Mouse (Mus musculus) cerebellum, adult 8-10 months (tissue): ENCODE measurements around the gene Gm11639.

Experiments
- DNase-seq: peaks from one replicate; pipeline ENCODE4 v3.0.0; 2022

Gene Gm11639

DNA sequence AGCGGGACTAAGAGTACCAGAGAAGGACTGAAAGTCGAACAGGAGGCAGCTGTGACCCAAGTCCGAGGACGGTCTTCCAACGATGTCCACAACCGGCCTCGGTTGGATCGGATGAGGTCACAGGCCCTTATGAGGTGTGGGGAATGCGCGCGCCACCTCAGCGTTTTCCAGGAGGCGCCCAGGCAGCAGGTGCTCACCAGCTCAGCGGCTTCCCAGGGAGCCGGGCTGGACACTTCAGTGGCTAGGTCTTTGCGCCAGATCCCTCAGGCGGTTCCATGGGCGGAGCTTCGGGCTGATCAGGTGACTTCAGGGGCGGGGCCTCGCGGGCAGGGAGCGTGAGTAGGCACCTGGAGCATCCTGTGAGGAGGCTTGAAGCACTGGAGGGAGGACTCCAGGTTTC, at the start of gene Gm11639:
Gene Gm11639 (plus strand): TSS at position 160 of the 400 bp plus-strand sequence.
- DNase-seq: no peak

GRCm38 (mm10) chr11:104637010-104637409, 48.5 kb upstream of the Gm11639 start:
- DNase-seq: no peak

DNA sequence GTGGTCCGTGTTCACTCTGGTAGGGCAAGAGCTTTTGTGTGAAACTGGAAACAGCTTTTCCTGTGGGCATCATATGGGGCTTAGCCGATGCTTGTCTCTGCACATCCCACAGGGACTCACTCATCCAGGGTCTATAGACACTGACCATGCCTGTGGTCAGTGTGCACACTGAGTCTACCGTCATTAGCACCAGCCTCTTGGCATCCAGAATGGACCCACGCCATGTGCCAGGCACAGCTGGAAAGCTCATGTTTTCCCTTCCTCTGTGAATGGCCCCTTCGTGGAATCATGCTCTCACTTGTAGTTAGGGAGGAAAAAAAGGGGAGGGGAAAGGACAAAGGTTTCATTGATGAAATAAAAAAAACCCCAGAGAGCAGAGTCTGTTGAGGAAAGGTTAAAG, 47.5 kb upstream of the Gm11639 start:
- DNase-seq: no peak

DNA sequence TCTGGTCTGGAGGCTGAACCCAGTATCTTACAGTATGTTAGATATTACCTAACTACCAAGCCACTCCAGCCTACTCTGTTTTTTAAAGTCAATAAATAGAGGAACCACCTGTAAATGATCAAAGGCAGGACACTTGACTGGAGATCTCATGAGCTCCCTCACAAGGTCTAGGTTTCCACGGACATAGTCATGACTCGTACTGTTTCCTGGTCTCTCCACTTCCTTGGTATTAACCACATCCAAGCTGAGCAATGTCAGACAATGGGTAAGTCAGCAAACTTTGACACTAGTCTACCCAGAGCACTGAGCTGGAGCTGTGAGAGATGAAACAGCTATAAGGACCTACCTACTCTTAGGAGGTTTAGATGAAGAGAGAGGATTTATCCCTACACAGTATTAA, 46.6 kb upstream of the Gm11639 start:
- no peak for DNase-seq

- DNase-seq: no peak
These were observed 45.9 kb upstream of the Gm11639 start for GRCm38 (mm10) chr11:104639634-104640033.

DNA sequence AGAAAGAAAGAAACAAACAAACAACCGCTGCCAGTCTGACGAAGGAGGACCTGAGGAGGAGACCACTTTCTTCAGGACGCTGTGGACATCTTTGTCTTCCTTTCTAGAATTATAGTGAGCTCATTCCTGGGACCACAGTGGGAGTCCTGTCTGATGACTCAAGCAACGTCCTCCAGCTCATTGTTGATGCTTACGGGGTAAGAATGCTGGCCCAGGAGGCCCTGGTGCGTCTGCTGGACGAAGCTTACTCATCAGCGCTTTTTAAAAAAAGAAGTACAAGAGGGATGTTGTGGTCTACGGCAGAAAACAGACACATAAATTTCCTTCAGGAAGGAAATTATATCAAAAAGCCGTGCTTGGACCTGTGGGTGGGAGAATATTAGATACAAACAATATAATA, 44.6 kb upstream of the Gm11639 start:
- no peak for DNase-seq

- DNase-seq: no peak
These were observed 42.3 kb upstream of the Gm11639 start for GRCm38 (mm10) chr11:104643236-104643635.

DNA sequence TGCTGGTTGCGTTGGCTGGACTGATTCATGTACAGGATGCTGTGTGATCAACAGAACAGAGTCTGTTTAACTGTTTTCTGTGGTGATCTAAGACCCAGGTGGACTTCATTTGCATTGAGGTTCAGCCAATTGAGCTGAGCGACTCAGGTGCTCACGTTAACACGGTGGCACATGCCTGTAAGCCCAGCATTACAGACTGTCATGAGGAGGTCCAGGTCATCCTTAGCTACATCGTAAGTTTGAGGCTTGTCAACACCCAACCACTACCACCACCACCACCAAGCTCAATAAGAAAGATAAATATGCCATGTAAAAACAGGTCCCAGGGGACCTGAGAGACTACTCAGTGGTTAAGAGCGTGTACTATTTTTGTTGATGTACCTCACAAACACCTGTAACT, 40.1 kb upstream of the Gm11639 start:
- no peak for DNase-seq

- DNase-seq: no peak
These were observed 39.3 kb upstream of the Gm11639 start for GRCm38 (mm10) chr11:104646173-104646572.

DNA sequence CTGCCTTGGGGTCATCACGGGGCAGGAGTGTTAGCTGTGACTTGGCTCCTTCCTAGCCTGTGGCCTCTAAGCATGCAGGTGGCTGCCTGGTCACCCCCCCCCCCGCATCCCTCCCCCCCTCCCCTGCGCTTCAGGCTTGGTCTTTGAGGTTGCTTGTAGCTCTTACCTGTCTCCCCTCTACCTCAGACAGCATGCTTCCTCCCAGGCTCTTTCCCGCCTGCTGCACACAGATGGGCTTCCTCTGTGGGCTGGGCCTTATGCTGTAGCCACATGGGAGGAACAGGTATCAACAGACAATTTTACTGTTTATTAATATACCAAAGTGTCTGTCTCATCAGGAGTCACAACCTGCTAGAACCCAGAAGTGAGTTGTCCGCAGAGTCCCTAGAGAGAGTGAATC, 38.9 kb upstream of the Gm11639 start:
- no peak for DNase-seq

- no peak for DNase-seq
These were observed 38.2 kb upstream of the Gm11639 start for GRCm38 (mm10) chr11:104647188-104647867.

DNA sequence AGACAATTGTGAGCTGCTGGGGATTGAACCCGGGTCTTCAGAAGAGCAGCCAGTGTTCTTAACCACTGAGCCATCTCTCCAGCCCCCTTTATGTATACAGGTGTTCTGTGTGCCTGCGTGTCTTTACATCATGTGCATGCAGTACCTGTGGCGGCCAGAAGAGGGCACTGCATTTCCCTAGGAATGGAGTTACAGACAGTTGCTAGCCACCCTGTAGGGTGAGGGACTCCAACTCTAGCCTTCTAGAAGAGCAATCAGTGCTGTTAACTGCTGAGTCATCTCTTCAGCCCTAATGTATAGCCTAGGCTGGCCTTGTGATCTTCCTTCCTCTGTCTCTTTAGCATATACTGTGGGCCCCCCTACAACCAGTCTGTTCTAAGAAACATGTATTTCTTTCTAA, 36.9 kb upstream of the Gm11639 start:
- no peak for DNase-seq

DNA sequence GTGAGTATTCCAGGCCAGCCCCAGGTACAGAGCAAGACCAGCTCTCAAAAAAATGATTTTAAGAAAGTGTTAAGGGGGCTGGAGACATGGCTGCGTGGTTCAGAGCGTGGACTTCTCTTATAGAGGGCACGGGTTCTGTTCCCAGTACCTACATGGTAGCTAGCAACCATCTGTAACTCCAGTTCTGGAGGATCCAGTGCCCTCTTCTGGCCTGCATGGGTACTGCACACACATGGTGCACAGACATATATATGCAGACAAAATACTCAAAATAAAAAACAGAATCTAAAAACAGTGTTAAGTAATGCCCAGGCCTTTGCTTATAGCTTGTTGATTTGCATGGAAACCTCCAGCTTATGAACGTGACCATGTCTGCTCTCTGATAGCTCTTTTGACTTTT, 24.9 kb upstream of the Gm11639 start:
- DNase-seq: no peak

DNA sequence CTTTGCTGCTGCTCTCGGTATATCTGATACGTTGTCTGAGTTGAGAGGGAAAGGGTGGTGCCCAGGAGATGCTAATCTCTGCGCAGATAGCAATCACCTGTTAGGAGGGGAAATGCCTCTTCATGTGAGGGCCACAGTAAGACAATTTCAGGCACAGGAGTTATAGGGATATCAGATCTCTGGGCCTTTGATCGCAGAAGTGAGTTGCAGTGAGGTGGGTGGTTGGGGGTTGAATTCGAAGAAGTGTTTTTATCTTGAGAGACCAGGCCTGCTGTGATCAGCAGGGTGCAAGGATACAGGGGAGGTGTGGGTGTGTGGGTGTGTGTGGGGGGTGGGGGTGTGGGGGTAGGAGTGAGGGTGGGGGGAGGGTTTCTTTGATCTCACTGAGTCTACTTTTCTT, 24.4 kb upstream of the Gm11639 start:
- no peak for DNase-seq

- DNase-seq: no peak
These were observed 23.8 kb upstream of the Gm11639 start for GRCm38 (mm10) chr11:104661531-104662205.

DNA sequence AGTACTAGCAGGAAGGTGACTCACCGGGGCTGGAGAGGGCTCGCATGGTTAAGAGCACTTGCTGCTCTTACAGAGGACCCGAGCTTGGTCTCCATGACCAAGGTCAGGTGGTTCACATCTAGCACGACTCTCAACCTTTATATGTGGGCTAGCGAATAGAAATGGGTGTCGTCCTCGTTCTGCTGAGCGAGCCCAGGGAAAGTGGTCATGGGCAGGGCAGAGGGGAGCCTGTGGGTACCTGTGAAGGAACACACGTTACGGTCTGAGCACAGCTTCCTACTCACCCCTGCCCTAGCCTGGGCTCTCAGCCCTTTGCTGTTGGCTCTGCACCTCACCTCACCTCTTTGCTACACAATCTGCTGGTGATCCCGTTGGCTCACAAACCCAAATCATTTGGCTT, 22.9 kb upstream of the Gm11639 start:
- DNase-seq: no peak

DNA sequence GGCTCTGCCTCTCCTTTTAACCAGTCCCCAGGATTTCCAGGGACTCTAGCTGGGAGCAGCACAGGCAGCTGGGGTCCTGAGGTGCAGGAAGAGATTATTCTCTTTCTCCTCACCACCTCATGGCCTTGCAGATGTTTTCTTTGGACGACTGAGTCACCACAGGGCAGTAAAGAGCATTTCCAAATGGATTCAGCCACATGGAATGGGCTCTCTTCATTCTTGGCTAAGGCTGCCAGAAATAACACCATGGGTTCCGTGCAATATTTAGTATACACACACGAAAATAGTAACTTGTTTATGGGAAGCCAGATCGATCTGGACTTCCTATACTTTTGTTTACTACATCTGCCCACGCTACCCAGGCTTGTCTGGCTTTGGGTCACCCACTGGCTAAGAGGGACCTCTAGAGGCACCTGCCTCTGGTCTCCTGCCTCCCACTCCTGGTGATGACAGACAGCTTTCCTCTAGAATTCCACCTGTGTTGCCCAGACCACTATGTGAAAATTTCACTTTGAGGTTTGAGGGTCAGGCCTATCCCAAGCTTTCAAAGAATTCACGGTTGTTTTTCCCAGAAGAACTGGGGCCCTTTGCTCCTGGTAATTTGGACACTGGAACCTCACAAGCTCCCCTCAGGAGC, 22.1 kb upstream of the Gm11639 start:
- DNase-seq: no peak

DNA sequence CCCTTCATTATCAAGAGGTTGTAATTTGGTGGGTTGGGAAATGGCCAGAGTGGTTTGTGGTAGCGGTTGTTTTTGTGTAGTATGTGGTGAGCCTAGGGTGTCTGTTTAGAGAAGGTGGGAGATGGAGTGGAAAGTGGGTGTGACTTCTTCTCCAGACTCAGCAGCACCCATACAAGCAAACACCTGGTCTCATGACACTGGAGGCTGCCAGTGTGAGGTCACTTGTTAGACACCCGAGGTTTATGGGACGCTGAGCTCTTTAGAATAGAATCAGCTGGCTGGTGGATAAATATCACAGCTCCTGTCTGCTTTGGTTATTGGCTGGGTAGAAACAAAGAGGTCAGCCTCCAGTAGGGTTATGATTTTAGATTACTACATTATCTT, 21.6 kb upstream of the Gm11639 start:
- no peak for DNase-seq

GRCm38 (mm10) chr11:104664441-104664840, 21.1 kb upstream of the Gm11639 start:
- no peak for DNase-seq

DNA sequence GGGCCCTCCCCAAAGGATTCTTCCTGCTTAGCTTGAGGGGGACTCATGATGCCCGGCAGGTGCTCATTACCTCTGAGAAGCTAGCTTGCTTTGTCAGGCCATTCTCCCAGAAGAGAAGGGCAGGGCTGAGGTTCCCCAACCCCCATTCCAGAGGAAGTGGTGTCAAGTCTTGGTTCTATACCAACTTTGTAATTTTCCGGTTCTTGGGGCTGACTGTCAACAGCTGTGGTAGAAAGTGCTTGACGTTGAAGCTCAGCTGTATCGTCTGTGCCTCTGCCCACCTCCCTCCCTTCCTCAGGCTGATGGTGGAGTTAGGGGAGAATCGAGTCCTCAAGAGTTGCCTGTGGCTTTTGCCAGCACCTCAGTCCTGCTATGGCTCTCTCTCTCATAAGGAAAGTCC, 18.1 kb upstream of the Gm11639 start:
- no peak for DNase-seq

DNA sequence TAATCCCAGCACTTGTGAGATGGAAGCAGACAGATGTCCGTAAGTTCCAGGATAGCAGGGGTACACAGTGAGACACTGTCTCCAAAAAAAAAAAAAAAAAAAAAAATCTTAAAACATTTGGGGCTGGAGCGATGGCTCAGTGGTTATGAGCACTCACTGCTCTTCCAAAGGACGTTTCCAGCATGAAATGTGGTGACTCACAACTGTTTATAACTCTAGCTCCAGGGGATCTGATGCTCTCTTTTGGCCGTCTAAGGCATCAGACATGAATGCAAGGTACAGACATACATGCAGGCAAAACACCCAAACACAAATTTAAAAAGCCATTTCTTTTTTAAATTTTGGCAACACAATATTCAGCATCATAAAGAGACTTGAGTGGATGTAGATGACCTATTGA, 12.1 kb upstream of the Gm11639 start:
- no peak for DNase-seq

DNA sequence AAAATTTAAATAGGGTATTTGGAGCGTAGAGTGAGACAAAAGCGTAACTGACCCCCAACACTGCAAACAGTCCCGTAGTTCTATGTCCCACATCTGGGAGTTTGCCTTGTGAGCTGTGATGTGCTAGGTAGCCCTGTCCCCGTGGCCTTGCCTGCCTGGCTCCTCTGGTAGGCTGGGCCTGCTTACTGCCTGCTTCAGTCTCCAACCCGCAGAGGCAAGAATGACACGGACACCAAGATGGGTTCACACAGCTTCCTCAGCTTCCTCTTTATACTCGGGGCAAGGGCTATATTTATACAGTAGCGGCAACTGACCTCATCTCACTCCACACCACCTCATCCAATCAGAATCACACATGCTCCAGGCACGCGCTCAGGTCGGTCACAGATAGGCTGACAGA, 10.7 kb upstream of the Gm11639 start:
- DNase-seq: no peak

DNA sequence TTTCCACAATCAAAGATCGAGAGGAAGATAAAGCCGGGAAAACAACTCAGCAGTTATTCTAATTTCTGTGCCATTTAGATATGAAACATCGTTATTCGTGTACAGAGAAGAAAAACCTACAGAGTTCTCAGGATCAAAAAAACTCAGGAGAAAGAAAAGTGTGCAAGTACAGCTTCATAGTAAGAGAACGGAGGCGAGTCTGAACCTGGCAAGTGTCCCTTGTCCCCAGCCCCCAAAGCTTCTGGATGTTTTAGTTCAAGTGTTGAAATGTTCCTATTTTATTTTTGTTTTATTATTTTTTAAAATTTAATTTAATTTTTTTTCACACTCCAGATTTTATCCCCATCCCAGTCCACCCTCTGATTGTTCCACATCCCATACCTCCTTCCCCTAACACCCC, 7.7 kb downstream of the Gm11639 start:
- no peak for DNase-seq

- no peak for DNase-seq
These were observed 18.6 kb downstream of the Gm11639 start for GRCm38 (mm10) chr11:104704097-104704496.

DNA sequence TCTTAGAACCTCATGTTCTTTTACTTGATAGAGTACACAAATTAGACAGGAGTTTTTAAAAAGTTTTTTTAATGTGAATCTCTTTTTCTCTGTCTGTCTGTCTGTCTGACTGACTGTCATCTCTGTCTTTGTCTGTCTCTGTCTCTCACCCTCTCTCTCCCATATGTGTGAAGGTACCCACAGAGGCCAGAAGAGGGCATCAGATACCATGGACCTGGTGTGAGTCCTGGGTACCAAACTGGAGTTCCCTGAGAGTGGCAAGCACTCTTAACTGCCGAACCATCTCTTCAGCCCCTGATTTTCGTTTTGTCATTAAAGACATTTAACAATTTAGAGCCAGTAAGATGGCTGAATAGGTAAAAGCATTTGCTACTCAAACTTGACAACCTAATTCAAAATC, 21.6 kb downstream of the Gm11639 start:
- DNase-seq: no peak
